Mouse (Mus musculus) heart, embryonic 12.5 days (tissue): ENCODE results near the gene Slc2a9. TPM values are rescaled to one million over a fixed set of nuclear protein-coding genes. Genes with fewer than 3 reads are reported as not detected.
A peak's percentile ranks its signal among the peaks of the same experiment; 100 is the strongest.

Source experiments
- ATAC-seq: fragments of 200-750 bp; cut with Nextera tagmentation; 2 replicates; pipeline ENCODE4 v1.8.0; 2017; ENCODE audit warnings: moderate TSS enrichment, moderate library complexity; ENCODE audit not compliant: insufficient number of reproducible peaks, low FRiP score
- H3K27ac ChIP-seq: fragments of 300-500 bp; sonication (generic); 2 replicates; pipeline ENCODE4 v1.5.1; 2016; ENCODE audit warnings: mild to moderate bottlenecking, moderate library complexity; ENCODE audit not compliant: poor library complexity, severe bottlenecking
- H3K27me3 ChIP-seq: fragments of 300-500 bp; sonication (generic); replicated peaks from 2 replicates; pipeline ENCODE4 v1.6.1; 2016; ENCODE audit warnings: mild to moderate bottlenecking, moderate library complexity
- H3K36me3 ChIP-seq: fragments of 300-500 bp; sonication (generic); 2 replicates; pipeline ENCODE4 v1.6.1; 2016; ENCODE audit warnings: mild to moderate bottlenecking, moderate library complexity
- H3K4me1 ChIP-seq: fragments of 300-500 bp; sonication (generic); replicated peaks from 2 replicates; pipeline ENCODE4 v1.6.1; 2016; ENCODE audit warnings: mild to moderate bottlenecking
- H3K4me2 ChIP-seq: fragments of 300-500 bp; sonication (generic); 2 replicates; pipeline ENCODE4 v1.6.1; 2016; ENCODE audit warnings: mild to moderate bottlenecking, moderate library complexity
- H3K4me3 ChIP-seq: fragments of 300-500 bp; sonication (generic); 2 replicates; pipeline ENCODE4 v1.5.1; 2016; ENCODE audit warnings: mild to moderate bottlenecking
- H3K9ac ChIP-seq: fragments of 300-500 bp; sonication (generic); 2 replicates; pipeline ENCODE4 v1.6.1; 2016; ENCODE audit warnings: mild to moderate bottlenecking, moderate library complexity
- H3K9me3 ChIP-seq: fragments of 300-500 bp; sonication (generic); replicated peaks from 2 replicates; pipeline ENCODE4 v1.6.1; 2016; ENCODE audit warnings: mild to moderate bottlenecking, moderate library complexity
- WGBS: fragments of 180-500 bp; shearing (Covaris S2); methylation state at CpG from one replicate; pipeline ENCODE4 v1.1.7; 2016; 5-methylcytosine and 5-hydroxymethylcytosine counted together
- polyA plus RNA-seq: library from polyadenylated mRNA; unstranded; fragments of >200 nt; fragmentation: Nextera tagmentation; extraction: Ambion mirVana; gene quantifications from 2 replicates; pipeline ENCODE4 v1.2.1, GENCODE M21; 2016

Slc2a9 gene
- polyA plus RNA-seq, 1 experiment from 2014 or later = 0.22 TPM

- no peak overlapping the region for H3K4me3 ChIP-seq
- no peak for ATAC-seq
- no peak overlapping the region for H3K27ac ChIP-seq
Observed at GRCm38 (mm10) chr5:38537845-38538244, 34.9 kb upstream of the Slc2a9 start.

DNA sequence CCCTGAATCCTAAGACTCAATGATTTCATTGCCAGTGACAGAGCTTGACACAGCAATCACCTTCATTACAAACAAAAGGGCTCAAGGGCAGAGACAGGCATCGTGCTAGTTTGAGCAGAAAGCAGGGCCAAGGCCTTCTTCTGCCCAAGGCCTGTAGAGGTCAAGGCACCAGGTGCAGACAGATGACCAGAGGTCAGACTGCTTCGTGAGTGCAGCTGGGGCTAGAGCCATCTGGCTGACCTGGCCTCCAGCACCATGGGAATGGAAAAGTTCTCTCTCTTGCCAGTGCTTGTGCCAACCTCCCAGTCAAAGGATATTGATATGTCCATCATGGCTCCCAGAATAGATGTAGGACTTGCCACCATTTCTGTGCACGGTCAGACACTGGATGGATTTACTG, 33.9 kb upstream of the Slc2a9 start:
- no peak overlapping the region for H3K27ac ChIP-seq
- H3K4me1 ChIP-seq = peaks cover 5% of the 10 kb centered on the region; the same call in 1 of the 2 replicates
- H3K9ac ChIP-seq = no peak overlapping the region
- no peaks in the 10 kb centered on the region for H3K27me3 ChIP-seq
- WGBS = 89% methylated on average over 3 of the region's 3 CpGs
- peaks cover 99% of the 10 kb centered on the region for H3K36me3 ChIP-seq
- H3K4me2 ChIP-seq = no peak overlapping the region
- no peaks in the 10 kb centered on the region for H3K9me3 ChIP-seq
- no peak for ATAC-seq
- no peak overlapping the region for H3K4me3 ChIP-seq

More at GRCm38 (mm10) chr5:38537845-38538244, 34.9 kb upstream of the Slc2a9 start:
- Histone ChIP-seq H3K9me3 (no peaks in the 10 kb centered on the region), H3K9ac (no peak overlapping the region), H3K27me3 (no peaks in the 10 kb centered on the region), H3K4me1 (peaks cover 14% of the 10 kb centered on the region; the same call in 1 of the 2 replicates), H3K4me2 (no peak overlapping the region), H3K36me3 (peaks cover 99% of the 10 kb centered on the region)
- 88% methylated on average over 4 of the region's 4 CpGs for WGBS

GRCm38 (mm10) chr5:38532084-38532483, 29.1 kb upstream of the Slc2a9 start:
- 90% methylated on average over 4 of the region's 4 CpGs for WGBS
- H3K4me3 ChIP-seq = no peak overlapping the region
- no peaks in the 10 kb centered on the region for H3K9me3 ChIP-seq
- ATAC-seq = no peak
- 0 out of 2 replicates have a peak, but pooled peaks cover 2% of the 10 kb centered on the region for H3K4me1 ChIP-seq
- H3K27ac ChIP-seq = no peak overlapping the region
- H3K36me3 ChIP-seq = peaks cover 98% of the 10 kb centered on the region
- H3K27me3 ChIP-seq = no peaks in the 10 kb centered on the region
- no peak overlapping the region for H3K4me2 ChIP-seq
- H3K9ac ChIP-seq = no peak overlapping the region

DNA sequence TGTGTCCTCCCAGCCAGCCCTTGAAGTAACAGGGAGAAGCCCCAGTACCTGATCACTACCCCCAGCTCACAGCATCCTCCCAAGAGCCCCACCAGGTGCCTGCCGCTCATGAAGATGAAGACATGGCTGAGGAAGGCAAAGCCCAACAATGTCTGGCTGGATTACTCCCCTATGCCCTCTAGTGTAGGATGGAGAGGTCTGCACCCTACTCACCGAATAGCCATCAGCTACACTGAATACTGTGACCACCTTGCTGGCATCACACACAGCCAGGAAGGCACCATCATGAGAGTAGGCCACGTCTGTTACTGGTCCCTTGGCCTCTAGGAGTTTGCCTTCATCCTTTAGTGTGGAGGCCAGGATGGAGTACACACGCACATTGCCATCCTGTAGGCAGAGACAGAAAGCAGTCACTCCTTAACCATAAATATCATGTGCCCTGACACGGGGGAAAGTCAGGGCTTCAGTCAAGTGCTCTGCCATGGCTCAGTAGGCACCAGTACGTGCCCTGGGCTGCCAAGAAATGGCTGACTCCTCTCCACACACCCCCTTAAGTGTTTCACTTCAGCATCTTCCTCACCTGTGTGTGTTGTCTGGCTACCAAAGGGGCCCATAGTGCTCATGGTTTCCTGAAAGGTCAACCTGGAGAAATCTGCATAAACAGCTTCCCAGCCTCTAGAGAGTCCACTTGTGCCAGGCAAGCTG, 26.9 kb upstream of the Slc2a9 start:
- no peaks in the 10 kb centered on the region for H3K27me3 ChIP-seq
- H3K4me2 ChIP-seq = no peak overlapping the region
- no peak overlapping the region for H3K4me3 ChIP-seq
- H3K4me1 ChIP-seq = 0 out of 2 replicates have a peak, but pooled peaks cover 2% of the 10 kb centered on the region
- no peak overlapping the region for H3K27ac ChIP-seq
- H3K9me3 ChIP-seq = no peaks in the 10 kb centered on the region
- WGBS = 78% methylated on average over 6 of the region's 6 CpGs
- no peak overlapping the region for H3K9ac ChIP-seq
- peaks cover 98% of the 10 kb centered on the region for H3K36me3 ChIP-seq
- ATAC-seq = no peak

DNA sequence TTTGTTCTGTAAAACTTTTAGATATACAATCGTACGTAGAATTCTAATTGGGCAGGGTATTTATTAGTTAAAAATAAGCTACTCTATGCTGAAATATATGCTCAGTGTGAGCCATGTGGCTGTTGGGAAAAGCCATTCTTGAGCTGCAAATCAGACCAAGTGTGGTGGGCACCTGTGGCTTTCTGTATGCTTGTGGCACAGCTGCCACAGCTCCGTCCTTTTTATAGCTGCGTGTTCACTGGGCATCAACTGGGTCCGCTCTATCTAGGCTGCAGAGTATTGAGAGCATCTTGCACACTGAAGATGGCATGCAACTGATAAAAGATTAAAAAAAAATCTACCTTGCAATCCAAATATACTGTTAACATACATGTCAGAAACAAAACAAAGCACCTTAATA, 20.0 kb upstream of the Slc2a9 start:
- no peaks in the 10 kb centered on the region for H3K9me3 ChIP-seq
- H3K4me1 ChIP-seq = no peaks in the 10 kb centered on the region
- H3K4me2 ChIP-seq = no peak overlapping the region
- peaks cover 55% of the 10 kb centered on the region for H3K36me3 ChIP-seq
- no peaks in the 10 kb centered on the region for H3K27me3 ChIP-seq
- 89% methylated on average over 5 of the region's 5 CpGs for WGBS
- H3K9ac ChIP-seq = no peak overlapping the region
- no peak for ATAC-seq
- H3K4me3 ChIP-seq = no peak overlapping the region
- H3K27ac ChIP-seq = no peak overlapping the region

DNA sequence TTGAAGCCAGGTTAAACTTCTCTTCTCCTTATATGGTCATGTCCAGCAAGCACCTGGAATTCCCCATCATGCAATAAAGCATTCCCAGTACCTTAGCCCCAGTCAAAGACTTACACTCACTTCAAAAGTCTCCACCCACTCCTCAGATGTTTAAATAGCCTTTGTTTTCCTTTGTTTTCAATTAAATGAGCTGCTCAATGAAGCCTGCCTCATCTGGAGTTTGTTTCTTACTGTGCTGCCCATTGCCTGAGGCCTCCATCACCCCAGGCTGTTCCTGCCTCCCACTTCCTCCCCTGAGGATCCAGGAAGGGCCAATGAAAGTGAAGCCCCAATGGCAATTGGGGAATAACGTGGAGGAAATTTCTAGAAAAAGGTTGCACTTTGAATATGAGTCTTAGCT, 17.9 kb upstream of the Slc2a9 start:
- 74% methylated on average over 1 of the region's 1 CpGs for WGBS
- no peak for ATAC-seq
- Histone ChIP-seq H3K9ac (no peak overlapping the region), H3K27ac (no peak overlapping the region), H3K4me3 (no peak overlapping the region), H3K4me2 (no peak overlapping the region), H3K36me3 (peaks cover 34% of the 10 kb centered on the region), H3K27me3 (no peaks in the 10 kb centered on the region), H3K9me3 (no peaks in the 10 kb centered on the region), H3K4me1 (peaks cover 4% of the 10 kb centered on the region)

GRCm38 (mm10) chr5:38516267-38516666, 13.3 kb upstream of the Slc2a9 start:
- 55% methylated on average over 6 of the region's 6 CpGs for WGBS
- Histone ChIP-seq H3K27ac (no peak overlapping the region), H3K27me3 (no peaks in the 10 kb centered on the region), H3K4me2 (no peak overlapping the region), H3K9ac (no peak overlapping the region), H3K4me3 (no peak overlapping the region), H3K9me3 (no peaks in the 10 kb centered on the region), H3K36me3 (0 out of 2 replicates have a peak, but pooled peaks cover under 1% of the 10 kb centered on the region), H3K4me1 (peaks cover 15% of the 10 kb centered on the region)
- peak; percentile 41; the same call in 1 of the 2 replicates for ATAC-seq

- 0 out of 2 replicates have a peak overlapping the region, but pooled peaks have one; percentile 11 for H3K27ac ChIP-seq
- H3K4me2 ChIP-seq = no peak overlapping the region
- WGBS = 17% methylated on average over 2 of the region's 2 CpGs
- no peak for ATAC-seq
- no peaks in the 10 kb centered on the region for H3K27me3 ChIP-seq
- no peaks in the 10 kb centered on the region for H3K36me3 ChIP-seq
- no peak overlapping the region for H3K4me3 ChIP-seq
- peaks cover 8% of the 10 kb centered on the region; the same call in 1 of the 2 replicates for H3K9me3 ChIP-seq
- peaks cover 15% of the 10 kb centered on the region for H3K4me1 ChIP-seq
- no peak overlapping the region for H3K9ac ChIP-seq
Observed at GRCm38 (mm10) chr5:38512991-38513390, 10.0 kb upstream of the Slc2a9 start.

GRCm38 (mm10) chr5:38509568-38509967, 6.6 kb upstream of the Slc2a9 start:
- H3K4me3 ChIP-seq = 0 out of 2 replicates have a peak overlapping the region, but pooled peaks have one; percentile 1
- peak overlapping the region; percentile 39; the same call in 1 of the 2 replicates for H3K27ac ChIP-seq
- peaks cover 13% of the 10 kb centered on the region for H3K4me1 ChIP-seq
- peak; percentile 91 for ATAC-seq
- H3K27me3 ChIP-seq = no peaks in the 10 kb centered on the region
- WGBS = 22% methylated on average over 4 of the region's 4 CpGs
- H3K9me3 ChIP-seq = peaks cover 8% of the 10 kb centered on the region; the same call in 1 of the 2 replicates
- no peak overlapping the region; the same call in 1 of the 2 replicates for H3K4me2 ChIP-seq
- H3K36me3 ChIP-seq = no peaks in the 10 kb centered on the region
- no peak overlapping the region for H3K9ac ChIP-seq

DNA sequence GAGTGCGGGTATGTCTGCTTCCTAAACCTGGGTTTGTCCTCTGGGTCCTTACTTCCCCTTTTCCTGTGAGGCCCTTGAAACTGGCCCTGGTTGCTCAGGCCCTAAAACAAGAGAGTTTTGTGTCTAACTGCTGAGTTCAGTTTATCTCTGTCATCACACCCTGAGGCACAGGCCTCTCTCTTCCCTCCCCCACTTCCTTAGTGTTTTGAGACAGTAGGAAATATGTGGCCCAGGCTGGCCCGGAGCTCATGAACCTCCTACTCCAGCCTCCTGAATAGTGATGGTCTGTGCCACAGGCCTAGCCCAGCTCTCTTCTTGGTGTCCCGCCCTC, 2.5 kb upstream of the Slc2a9 start:
- no peak overlapping the region for H3K4me3 ChIP-seq
- peaks cover 8% of the 10 kb centered on the region; the same call in 1 of the 2 replicates for H3K9me3 ChIP-seq
- peaks cover 11% of the 10 kb centered on the region for H3K4me1 ChIP-seq
- ATAC-seq = peak; percentile 13; the same call in 1 of the 2 replicates
- H3K9ac ChIP-seq = no peak overlapping the region
- H3K4me2 ChIP-seq = no peak overlapping the region
- no peaks in the 10 kb centered on the region for H3K36me3 ChIP-seq
- H3K27me3 ChIP-seq = 0 out of 2 replicates have a peak, but pooled peaks cover 5% of the 10 kb centered on the region
- H3K27ac ChIP-seq = no peak overlapping the region
- 54% methylated on average over 3 of the region's 3 CpGs for WGBS

- Histone ChIP-seq H3K9ac (no peak overlapping the region), H3K9me3 (peaks cover 8% of the 10 kb centered on the region; the same call in 1 of the 2 replicates), H3K27ac (no peak overlapping the region), H3K4me2 (no peak overlapping the region), H3K4me1 (peaks cover 11% of the 10 kb centered on the region), H3K27me3 (0 out of 2 replicates have a peak, but pooled peaks cover 5% of the 10 kb centered on the region), H3K36me3 (no peaks in the 10 kb centered on the region), H3K4me3 (no peak overlapping the region)
- WGBS = 56% methylated on average over 6 of the region's 6 CpGs
- no peak for ATAC-seq
Observed at GRCm38 (mm10) chr5:38504747-38505434, 1.9 kb upstream of the Slc2a9 start.
